Mouse (Mus musculus) c-Kit-negative CD71-positive TER-119-positive erythroid progenitor cells, embryonic 14.5 days (primary cell): ENCODE data around the gene Fbrsl1.

Experiments used
- DNase-seq: peaks from one replicate; pipeline ENCODE4 v3.0.0-alpha.2; 2013; ENCODE audit warnings: low read depth, low spot score

The Fbrsl1 gene

GRCm38 (mm10) chr5:110415806-110416700 lies 32.2 kb downstream of the Fbrsl1 start:
- DNase-seq, result no peak

DNA sequence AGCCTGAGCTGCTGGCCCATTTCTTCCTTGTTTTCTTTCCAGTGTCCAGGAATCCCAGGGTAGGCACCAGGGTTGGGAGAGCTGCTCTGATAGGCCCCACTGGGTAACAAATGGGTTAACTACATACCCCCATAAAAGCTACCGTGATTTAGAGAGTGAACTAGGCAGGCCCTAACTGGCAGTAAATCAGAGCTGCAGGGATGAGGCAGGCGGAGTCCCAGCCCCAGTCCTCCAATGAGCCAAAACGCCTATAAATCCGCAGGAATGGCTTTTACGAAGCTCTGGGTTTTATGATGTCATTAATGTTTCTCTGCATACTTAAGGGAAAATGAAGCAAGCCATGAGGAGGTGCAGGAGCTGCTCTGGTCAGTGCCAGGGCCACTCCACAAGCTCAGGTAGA lies 33.3 kb downstream of the Fbrsl1 start:
- DNase-seq, result no peak

- DNase-seq, result no peak
Measured at GRCm38 (mm10) chr5:110413018-110413417, 35.3 kb downstream of the Fbrsl1 start.

GRCm38 (mm10) chr5:110410386-110410785 lies 37.9 kb downstream of the Fbrsl1 start:
- DNase-seq, result no peak

- no peak for DNase-seq
Measured at GRCm38 (mm10) chr5:110408967-110409366, 39.3 kb downstream of the Fbrsl1 start.

DNA sequence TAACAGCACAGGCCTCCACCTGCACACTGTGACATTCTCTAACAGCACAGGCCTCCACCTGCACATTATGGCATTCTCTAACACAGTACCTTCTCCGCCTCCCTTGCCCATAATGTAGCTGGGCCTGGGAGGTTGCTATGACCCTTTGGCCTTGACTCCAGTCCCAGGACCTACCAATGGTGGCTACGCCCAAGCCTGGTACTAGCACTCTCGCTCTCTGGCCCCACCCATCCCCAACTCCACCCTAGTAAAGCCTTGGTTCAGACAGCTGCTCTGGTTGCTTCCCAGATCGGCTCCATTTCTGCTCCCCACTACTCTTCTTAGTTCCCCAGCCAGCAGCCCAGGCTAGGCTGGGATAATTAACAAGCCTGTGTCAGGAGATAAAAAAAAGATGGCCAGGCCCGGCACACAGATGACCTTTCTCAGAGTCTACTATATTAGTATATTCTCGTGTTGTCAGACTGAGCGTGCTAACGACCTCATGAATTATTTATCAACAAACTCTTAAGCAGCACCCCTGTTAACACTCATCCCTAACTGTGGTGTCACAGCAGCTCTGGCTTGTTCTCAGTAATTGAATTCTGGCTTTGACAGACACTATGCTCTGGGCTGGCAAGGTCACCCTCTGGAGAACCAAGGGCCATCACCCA lies 42.1 kb downstream of the Fbrsl1 start:
- DNase-seq, result no peak

DNA sequence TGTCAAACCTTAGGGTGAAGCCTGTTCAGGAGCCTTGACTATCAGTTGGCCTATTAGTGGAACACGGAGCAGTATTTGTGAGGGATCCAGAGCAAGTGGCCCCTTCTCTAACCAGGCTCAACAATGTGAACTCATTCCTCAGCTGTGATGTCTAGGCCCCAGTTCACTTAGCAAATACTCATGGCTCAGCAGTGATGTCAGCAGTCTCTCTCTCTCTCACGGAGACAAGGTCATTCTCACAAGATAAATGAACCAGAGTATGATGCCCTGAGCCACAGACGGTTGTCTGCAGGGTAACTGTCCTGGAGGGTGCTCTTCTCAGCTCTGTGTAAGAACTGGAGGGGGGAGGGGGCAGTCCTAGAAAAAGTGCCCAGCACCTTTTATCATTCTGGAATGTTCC lies 44.4 kb downstream of the Fbrsl1 start:
- no peak for DNase-seq

DNA sequence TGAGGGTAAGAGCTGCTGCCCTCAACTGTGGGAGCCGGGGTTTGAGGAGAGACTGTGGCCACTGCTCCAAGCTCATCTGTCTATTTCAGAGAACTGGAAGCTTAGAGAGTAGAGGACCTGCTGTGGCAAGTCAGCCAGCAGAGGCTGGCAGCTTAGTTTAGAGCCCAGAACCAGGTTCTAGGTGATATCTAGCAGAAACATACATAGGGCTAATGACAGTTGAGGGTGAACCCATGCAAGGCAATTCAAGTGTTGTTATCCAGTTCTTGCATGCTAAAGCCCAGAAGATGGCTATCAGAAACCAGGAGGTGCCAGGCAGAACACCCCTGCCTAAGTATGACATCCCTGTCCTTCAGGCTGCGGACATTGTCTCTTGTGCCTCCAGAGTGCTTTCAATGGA lies 45.7 kb downstream of the Fbrsl1 start:
- DNase-seq, result no peak

GRCm38 (mm10) chr5:110401101-110401500 lies 47.2 kb downstream of the Fbrsl1 start:
- no peak for DNase-seq

- no peak for DNase-seq
Measured at GRCm38 (mm10) chr5:110395006-110395661, 53.2 kb downstream of the Fbrsl1 start.

GRCm38 (mm10) chr5:110392727-110393126 lies 55.6 kb downstream of the Fbrsl1 start:
- no peak for DNase-seq

DNA sequence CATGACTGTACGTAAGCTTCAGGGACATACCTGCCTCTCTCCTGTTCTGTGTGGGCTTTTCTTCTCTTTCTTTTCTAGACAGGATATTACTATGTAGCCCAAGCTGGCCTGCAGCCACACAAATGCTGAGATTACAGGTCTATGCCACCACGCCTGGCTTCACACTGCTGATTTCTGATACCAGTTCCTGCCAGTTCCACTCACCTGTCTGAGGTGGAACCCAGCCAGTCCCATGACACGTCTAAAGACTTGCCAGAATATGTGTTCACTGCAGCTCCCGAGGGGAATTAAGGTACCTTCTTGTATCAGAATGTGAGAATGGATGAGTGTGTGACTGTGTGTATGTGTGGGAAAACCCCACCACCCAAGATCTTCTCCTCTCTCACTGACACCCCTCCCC lies 57.7 kb downstream of the Fbrsl1 start:
- no peak for DNase-seq

- DNase-seq, result no peak
Measured at GRCm38 (mm10) chr5:110387332-110387731, 61.0 kb downstream of the Fbrsl1 start.

GRCm38 (mm10) chr5:110386371-110387330 lies 61.7 kb downstream of the Fbrsl1 start:
- no peak for DNase-seq

GRCm38 (mm10) chr5:110385263-110385662 lies 63.0 kb downstream of the Fbrsl1 start:
- DNase-seq, result no peak

GRCm38 (mm10) chr5:110384491-110384890 lies 63.8 kb downstream of the Fbrsl1 start:
- DNase-seq, result no peak

GRCm38 (mm10) chr5:110379823-110380222 lies 68.5 kb downstream of the Fbrsl1 start:
- no peak for DNase-seq

GRCm38 (mm10) chr5:110379086-110379485 lies 69.2 kb downstream of the Fbrsl1 start:
- DNase-seq, result no peak

- no peak for DNase-seq
Measured at GRCm38 (mm10) chr5:110378181-110378583, 70.1 kb downstream of the Fbrsl1 start.

DNA sequence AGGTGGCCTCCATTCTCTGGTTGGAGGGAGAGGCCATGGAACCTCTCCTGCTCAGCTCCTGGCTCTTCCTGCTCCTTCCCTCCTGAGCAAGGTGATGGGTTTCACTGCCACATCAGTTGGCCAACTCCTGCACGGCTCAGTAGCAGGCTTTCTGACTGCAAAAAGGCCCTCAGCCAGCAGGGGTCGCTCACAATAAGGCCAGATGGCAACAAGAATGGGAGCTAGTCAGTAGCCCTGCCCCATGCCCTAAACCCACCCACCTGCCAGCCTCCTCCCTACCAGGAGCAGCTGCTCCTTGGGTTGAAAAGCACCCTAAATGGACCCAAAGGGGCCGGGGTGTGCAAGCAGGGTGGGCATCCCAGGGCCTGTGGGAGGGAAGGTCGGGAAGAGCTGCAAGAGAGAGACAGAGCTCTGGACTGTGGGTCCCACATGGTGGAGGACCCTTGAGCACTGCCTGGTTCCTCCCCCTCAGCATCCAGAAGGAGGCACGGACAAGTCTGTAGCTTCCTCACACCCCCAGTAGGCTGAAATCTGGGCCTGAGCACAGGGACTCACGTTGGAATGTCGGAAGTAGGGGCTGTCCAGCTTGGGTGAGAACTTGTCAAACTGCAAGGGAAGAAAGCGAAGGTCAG lies 71.4 kb downstream of the Fbrsl1 start:
- DNase-seq, result no peak
